Mouse (Mus musculus) C2C12 (cell line): ENCODE measurements around the gene S1pr2.

Experiments
- CTCF ChIP-seq: IDR thresholded peaks from one replicate; pipeline ENCODE4 v1.5.1; 2011; ENCODE audit not compliant: control insufficient read depth, insufficient read depth, insufficient read length
- FOSL1 ChIP-seq: IDR thresholded peaks from one replicate; pipeline ENCODE4 v1.8.0; 2011; ENCODE audit warnings: mild to moderate bottlenecking, low read length; ENCODE audit not compliant: poor library complexity, insufficient read depth, severe bottlenecking
- MAX ChIP-seq: IDR thresholded peaks from one replicate; pipeline ENCODE4 v1.6.1; 2011; ENCODE audit warnings: mild to moderate bottlenecking, control low read depth
- MYOD1 ChIP-seq: IDR thresholded peaks from one replicate; pipeline ENCODE4 v1.6.1; 2011; ENCODE audit warnings: low read depth; ENCODE audit not compliant: control insufficient read depth, insufficient read length
- MYOG ChIP-seq: IDR thresholded peaks from one replicate; pipeline ENCODE4 v1.6.1; 2011; ENCODE audit not compliant: control insufficient read depth, insufficient read length; ENCODE audit errors: extremely low read depth
- USF1 ChIP-seq: IDR thresholded peaks from one replicate; pipeline ENCODE4 v1.6.1; 2011; ENCODE audit warnings: low read depth, mild to moderate bottlenecking, control low read depth, moderate library complexity

GRCm38 (mm10) chr9:20997065-20997464, 20.5 kb upstream of the S1pr2 start:
- TF ChIP-seq CTCF = no peak
- no peak for TF ChIP-seq MYOG
- TF ChIP-seq USF1 = no peak
- no peak for TF ChIP-seq FOSL1
- no peak for TF ChIP-seq MAX
- TF ChIP-seq MYOD1 = no peak
